Mouse (Mus musculus) layer of hippocampus, adult 8-10 months (tissue): ENCODE data around the gene Trp53i13. TPM values are rescaled to one million over a fixed set of nuclear protein-coding genes. Genes with fewer than 3 reads are reported as not detected.

ENCODE experiments used
- DNase-seq, 2 experiments: peaks; one replicate each; pipeline ENCODE4 v3.0.0; 2022; ENCODE audit warnings: low spot score in 2 of 2
- total RNA-seq, 4 experiments: library from RNA; stranded (reverse); gene quantifications; 2 replicates each; pipeline ENCODE4 v1.2.4; 2022

The Trp53i13 gene
- total RNA-seq, 4 experiments from 2014 or later = 4.9 to 9.1 (median 8.8) TPM

DNA sequence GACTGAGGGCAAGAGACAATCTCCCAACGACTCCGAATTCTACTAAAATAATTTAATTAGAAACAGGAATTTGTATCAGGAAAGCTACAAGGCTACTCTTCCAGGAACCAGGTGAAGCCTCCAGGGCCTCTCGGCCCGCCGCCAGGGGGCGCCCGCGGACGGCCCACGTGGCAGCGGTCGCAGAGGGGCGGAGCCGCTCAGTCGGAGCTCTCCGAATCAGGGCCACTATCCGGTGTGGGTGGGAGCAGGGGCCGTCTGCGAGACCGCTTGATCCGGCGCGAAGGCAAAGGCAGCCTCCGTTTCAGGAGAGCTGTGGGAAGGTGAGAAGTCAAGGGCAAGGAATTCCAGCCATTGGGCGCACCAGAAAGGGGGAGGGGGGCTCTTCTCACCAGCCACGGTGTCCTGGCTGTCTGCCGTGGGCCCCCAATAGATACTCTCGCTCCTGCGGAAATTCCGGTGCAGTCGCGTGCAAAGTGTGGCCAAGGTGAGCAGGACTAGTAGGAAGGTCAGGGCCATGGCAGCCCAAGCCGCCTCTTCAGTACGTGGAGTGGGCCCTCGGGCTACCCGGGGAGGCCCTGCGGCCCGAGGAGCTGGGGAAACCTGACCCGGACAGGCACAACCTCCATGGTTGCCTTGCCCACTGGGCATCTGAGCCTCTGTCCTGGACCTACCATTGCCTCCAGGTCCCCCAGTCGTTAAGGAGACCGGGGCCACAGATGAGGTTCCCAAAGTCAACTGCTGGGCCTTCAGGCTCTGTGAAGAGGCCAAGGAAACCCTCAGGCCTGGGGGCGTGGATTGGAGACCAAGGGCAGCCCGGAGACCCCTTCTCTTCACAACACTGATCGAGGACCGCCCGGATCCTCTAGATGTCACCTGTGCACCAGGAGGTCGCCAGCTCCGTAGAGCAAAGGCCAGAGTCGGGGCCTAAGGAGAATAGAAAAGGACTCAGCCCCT, 7.4 kb downstream of the Trp53i13 start:
- DNase-seq = no peak

DNA sequence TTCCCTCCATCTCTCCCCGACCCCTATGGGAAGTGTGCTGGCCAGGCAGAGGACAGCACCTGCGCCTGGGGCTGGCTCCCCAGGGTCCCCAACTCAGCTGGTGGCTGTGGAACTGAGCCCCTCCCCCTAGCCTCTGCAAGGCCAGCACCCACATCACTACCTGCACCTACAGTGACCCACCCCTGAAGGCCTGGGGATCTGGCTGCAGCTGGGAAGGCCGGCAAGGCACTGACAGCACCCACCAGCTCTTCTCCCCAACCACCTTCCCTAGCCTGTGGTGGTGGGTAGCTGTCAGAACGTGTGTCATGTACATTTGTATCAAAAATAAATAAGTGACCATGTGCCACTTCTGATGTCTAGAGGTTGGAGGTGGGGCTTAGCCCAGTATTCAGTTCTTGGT, 8.4 kb downstream of the Trp53i13 start:
- no peak for DNase-seq

GRCm38 (mm10) chr11:77506941-77507340, 8.8 kb downstream of the Trp53i13 start:
- no peak for DNase-seq

DNA sequence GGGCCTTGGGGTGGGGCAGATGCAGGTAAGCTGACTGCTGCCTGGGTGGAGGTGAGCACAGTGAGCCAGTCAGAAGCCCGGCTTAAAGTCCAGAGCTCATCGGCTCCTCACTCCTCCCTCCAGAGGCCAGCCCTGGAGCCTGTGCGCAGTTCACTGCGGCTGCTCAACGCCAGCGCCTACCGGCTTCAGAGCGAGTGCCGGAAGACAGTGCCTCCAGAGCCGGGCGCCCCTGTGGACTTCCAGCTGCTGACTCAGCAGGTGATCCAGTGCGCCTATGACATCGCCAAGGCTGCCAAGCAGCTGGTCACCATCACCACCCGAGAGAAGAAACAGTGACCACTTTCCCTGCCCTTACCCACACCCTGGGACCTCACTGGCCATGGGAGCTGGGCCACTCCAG, 9.5 kb downstream of the Trp53i13 start:
- DNase-seq = no peak

DNA sequence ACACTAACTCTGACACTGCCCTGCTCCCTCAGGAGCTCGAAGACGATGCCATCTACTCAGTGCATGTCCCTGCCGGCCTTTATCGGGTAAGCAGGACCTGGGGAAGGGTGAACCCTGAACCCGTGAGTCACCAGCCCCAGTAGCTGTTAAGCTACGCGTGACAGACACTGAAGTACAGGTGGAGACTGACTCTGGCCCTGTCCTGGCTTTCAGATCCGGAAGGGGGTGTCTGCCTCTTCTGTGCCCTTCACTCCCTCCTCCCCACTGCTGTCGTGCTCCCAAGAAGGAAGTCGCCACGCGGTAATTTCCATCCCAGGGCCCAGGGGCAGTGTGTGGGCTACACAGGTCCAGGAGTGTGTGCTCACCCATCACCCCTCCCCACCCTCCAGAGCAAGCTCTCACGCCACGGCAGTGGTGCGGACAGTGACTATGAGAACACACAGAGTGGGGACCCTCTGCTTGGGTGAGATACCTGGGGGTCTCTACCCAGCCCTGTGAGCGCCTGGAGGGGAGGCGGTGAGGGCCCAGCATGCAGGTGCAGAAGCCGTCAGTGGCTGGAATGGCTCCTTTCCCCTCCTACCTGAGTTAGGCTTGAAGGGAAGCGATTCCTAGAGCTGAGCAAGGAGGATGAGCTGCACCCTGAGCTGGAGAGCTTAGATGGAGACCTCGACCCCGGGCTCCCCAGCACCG, 10.3 kb downstream of the Trp53i13 start:
- no peak for DNase-seq

DNA sequence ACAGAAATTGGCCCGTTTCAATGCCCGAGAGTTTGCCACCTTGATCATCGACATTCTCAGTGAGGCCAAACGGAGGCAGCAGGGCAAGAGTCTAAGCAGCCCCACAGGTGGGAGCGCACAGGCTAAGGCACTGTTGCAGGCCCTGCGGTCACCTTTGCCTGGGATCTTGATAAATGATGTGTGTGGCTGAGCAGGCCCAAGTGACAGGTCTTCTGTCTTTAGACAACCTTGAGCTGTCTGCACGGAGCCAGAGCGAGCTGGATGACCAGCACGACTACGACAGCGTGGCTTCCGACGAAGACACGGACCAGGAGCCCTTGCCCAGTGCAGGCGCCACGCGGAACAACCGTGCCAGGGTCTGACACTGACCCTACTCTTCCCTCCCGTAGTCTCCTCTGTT, 11.4 kb downstream of the Trp53i13 start:
- DNase-seq = no peak

DNA sequence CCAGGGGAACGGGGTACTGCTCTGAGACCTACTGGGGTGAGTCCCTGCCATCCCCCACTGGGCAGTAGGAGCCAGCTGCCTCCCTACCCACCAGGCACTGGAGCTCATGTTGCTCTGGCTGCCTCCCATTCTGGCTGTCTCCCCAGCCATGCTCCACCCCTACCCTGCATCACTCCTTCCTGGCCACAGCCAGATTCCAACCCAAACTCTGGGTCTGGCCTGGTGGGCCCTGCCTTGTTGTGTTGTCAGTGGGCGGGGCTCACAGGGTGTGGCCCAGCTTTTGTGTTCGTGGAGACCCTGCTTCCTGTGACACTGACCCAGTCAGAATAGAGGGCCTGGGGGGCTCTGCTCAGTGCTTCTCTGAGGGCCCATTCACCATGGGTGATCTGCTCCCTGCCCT, 12.3 kb downstream of the Trp53i13 start:
- DNase-seq = no peak

DNA sequence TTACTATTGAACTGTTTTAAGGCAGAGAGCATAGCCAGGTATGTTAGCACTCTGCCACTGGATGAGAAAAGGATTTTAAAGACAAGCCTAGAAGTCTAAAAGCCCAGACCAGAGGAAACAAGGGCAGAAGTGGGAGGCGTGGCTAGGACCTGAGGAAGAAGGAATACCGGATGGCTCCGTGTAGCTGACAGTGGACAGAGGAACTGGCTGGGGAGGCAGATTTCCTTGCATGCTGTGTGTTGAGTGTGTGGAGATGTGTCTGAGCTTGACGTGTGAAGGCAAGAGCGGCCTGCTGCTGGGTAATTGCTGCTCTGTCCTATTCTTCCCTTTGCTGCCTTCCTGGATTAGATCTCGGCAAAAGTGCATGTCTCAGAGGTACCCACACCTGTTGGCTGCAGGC, 13.3 kb downstream of the Trp53i13 start:
- DNase-seq = no peak

DNA sequence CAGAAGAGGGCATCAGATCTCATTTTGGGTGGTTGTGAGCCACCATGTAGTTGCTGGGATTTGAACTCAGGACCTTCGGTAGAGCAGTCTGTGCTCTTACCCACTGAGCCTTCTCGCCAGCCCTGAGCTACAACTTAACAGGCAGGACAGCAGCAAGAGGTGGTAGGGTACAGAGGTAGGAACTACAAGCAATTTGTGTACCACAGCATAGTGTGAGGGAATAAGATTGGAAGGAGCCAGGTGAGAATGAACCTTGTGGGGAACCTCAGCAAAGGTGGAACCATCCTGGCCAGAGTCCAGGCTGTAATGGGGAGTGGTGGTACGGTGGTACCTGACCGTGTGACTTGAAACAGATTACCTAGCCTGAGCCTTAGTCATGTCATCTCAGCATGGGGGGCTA, 13.8 kb downstream of the Trp53i13 start:
- no peak for DNase-seq

- DNase-seq = peak in 1 of 2 experiments; percentile 87
These were observed 14.4 kb downstream of the Trp53i13 start for GRCm38 (mm10) chr11:77501392-77501791.

- DNase-seq = no peak
These were observed 15.1 kb downstream of the Trp53i13 start for GRCm38 (mm10) chr11:77500361-77501325.

- no peak for DNase-seq
These were observed 16.4 kb downstream of the Trp53i13 start for GRCm38 (mm10) chr11:77499354-77499753.

- DNase-seq = no peak
These were observed 17.3 kb downstream of the Trp53i13 start for GRCm38 (mm10) chr11:77498261-77499139.

DNA sequence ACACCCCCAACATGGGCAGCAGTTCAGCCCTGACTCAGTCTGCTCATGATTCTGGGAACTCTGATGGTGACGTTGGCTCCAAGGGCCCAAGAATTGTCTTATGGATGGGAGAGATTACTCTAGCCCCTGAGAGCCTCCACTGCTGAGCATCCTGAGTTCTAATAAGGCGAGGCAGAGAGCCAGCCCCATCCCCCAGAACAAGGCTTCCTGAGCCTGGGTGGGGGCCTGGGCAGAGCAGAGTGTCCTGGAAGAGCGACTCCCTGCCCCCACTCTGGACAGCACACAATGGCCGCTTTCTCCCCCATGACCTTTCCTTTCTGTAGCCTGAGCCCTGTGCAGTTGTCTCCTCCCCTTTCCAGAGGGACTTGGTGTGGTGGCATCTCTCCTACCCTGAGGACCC, 17.9 kb downstream of the Trp53i13 start:
- no peak for DNase-seq

DNA sequence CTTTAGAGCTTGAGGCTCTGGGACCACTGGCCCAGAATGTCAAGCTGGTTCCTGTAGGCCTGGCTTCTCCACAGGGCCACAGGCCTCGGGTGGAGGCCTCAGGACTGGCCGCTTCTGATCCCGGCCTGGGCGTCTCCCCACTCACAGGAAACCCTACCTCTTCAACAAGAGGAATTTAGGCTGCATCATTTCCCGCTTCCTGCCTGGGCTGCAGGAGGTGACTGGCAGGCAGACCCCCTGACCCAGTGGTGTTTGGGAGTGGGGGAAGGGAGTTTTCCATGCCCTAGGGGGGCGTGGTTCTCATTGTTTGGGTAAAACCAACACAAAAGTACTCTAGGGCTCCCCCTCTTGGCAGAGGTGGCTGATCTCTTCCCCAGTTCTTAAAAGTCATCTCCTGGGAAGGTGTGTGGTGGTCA, 18.4 kb downstream of the Trp53i13 start:
- no peak for DNase-seq

- no peak for DNase-seq
These were observed 20.3 kb downstream of the Trp53i13 start for GRCm38 (mm10) chr11:77495507-77495906.

DNA sequence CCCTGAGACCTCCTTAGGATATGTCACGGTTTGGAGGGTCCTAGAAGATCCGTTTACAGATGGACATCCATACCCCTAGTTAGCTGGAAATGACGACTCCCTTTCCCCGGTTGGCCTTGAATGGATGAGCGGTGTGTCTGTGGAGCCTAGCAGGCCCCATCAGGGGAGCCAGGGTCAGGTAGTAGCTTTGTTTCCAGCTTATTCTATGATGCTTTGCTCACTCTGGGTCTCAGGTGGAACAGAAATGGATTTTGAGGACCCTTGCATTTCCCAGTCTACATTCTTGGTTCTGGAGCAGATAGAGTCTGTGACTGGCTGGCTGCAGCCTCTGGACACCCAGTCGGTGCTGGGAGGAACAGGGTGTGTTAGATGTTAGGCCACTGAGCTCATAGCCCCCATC, 21.0 kb downstream of the Trp53i13 start:
- DNase-seq = no peak

GRCm38 (mm10) chr11:77494344-77494676, 21.5 kb downstream of the Trp53i13 start:
- no peak for DNase-seq

DNA sequence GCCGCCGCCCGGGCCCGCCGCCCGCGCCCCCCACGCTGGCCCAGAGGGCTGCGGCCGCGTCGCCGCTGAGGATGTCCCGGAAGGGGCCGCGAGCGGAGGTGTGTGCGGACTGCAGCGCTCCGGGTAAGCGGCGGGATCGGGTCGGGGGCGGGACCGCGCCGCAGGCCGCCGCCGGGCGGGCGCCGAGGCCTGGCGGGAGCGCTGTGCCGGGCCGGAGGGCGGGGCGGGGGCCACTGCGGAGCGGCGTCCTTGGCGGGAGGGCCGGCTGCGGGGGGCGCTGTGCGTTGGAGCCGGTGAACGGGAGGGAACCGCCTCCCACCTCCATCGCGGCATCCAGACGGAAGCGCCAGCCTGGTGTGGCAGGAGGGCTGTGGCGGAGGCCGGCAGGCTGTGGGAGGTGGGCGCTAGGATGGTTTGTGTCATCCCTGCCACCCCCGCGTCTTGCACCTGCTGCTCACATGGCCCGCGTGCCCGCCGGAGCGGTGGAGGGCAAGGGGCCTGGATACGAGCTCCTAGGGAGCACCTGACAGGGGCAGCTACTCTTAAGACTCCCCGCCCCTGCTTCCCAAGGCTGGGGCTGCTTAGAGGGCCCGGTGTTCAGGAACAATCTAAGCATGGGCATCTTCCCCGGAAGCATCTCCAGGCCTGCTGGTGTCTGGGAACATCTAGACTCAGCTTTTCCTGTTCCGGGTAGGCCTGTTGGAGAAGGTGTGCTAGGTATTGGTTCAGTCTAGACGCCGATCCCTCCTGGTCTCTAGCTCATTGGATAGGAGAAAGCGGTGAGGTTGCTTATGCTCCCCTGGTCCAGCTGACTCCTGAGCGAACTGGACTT, 22.1 kb downstream of the Trp53i13 start, which contains the start of gene Git1:
Git1 (plus strand) TSS at position 51 of the 832 bp plus-strand sequence.
- no peak for DNase-seq
